Mouse (Mus musculus) brain, embryonic 18.5 days (tissue): ENCODE results near the gene Gm17662.

Experiments used
- DNase-seq: peaks from one replicate; pipeline ENCODE4 v3.0.0-alpha.2; 2012; ENCODE audit warnings: low read depth, low spot score

Gene Gm17662

DNA sequence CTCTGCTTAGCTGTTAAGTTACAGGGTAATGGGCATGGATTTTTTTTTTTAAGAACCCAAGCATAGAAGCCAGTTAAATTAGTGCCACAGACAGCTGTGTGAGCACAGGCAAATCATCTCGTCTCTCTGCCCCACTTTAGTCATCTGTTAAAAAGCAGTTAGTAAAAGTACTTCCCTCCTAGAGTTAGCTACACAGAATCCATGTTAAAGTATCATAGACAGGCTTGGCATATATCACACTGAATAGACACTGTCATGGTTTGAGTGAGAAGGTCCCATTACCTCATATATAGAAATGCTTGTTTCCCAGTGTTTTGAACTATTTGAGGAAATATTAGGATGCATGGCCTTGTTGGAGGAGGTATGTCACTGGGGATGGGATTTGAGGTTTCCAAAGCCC lies at the start of gene Gm17662:
Gene Gm17662, plus strand, starts transcription at position 301 of the 400 bp plus-strand sequence.
- DNase-seq = no peak

DNA sequence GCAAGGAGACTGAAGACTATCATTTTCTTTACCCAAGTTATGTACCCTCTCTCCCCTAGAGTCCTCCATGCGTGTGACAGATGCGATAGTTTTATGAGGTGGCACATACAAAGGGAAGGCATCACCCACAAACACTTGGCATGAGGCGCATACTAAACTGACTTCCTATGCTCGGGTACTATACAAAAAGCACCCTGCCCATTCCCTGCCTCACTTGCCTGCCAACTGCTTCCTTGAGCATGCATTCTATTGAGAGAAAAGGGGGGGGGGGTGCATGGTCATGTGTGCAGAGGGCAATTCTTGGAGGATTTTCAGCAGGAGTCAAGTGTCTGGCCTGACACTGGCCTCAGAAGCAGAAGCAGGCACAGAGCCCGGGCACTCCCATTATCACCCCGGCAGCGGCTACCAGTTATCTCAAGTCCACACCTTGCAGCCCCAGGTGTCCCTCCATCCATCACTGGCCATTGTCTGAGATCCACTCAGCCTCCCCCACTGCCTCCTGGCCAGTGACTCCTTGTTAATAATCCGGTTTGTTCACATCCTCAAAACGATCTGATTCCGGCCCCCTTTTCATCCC lies 46.3 kb upstream of the Gm17662 start:
- DNase-seq = no peak

DNA sequence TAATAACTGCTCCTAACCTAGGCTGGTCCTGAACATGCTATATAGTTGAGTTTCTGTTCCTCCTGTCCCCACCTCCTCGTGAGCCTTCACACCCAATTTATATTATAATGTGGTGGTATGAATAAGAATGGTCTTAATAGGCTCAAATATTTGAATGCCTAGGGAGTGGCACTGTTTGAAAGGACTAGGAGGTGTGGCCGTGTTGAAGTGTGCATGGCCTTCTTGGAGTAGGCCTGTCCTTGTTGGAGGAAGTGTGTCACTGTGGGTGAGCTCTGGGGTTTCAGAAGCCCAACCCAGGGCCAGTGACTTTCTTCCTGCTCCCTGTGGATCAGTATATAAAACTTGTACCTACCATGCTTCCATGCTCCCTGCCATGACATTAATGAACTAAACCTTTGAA lies 43.5 kb upstream of the Gm17662 start:
- no peak for DNase-seq

DNA sequence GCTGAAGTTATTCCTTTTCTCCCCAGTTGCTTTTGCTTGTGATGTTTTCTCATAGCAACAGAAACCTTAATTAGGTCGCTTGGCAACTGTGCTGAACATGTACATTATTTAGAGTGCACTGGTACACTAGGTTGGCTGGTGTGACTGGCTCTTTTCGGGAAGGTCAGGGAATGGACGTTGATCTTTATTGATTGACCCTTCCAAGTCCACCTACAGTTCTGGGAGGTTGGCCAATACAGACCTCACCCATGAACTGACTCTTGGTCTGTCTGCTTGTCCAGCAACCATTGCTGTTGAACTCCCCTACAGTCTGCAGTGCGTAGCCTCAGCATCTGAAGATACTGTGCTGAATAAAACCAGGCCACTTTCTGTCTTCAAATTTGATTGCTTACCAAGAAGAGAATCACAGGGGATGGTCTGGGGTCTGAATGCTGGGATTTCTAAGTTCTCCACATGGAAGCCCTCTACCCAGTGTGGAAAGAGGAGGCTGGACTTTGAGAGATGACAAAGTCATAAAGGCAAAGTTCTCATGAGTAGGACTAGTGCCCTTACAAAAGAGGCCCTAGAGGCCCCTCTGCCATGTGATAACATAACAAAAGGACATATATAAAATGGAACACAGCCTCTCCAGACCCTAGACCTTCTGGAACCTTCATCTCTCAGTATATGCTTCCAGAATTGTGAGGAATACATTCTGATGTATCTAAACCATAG lies 40.5 kb upstream of the Gm17662 start:
- DNase-seq = no peak

DNA sequence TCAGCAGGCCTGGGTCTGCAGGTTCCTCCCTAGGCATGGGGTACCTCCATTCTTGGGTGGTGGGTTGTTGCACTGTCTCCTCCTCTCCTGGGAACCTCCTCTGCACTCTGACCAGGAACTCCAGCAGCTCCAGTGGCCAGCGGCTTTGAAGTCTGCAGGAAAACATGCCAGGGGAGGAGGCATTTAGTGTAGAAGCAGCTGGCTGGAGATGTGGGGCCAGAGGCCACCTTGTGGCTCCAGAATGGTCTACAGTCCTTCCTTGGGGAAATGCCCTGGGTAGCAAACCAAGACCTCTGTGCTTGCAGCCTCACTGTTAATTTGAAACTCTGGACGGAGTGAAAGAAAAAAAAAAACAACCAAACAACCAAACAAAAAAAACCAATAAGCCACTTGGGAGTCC lies 39.6 kb upstream of the Gm17662 start:
- no peak for DNase-seq

DNA sequence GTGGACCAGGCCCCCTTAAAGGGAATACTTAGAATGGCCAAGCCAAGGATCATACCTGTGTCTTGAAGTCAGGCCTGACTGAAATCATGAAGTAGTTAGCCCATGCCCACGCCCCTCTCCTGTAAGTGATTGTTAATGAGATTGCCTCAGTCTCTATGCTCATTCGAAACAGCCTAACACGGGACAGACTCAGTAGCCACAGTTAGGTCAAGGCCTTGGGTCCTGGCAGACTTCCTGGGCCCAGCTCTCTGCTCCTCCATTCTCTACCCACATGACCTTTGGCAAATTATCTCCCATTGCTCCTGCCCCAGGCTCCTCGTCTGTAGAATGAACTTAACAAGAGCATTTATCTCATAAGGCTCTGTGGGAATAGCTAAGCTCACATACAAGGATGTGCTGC lies 38.1 kb upstream of the Gm17662 start:
- no peak for DNase-seq

DNA sequence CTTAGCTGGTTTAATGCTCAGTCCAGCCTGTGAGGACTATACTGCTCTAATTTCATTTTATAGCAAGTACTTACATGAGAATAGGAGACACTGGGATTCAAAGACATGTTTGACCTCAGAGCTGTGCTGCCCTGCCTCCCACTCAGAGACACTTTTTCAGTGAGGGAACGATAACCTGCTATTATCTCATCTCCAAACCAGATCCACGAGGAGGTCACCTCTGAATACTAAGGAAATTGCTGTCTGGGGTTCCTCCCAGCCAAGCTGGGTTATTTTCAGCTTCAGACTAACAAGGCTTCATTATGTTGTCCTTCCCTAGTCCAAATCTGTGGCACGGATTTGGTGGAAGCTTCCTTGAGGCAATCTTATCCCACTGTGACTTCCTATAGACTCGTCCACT lies 37.2 kb upstream of the Gm17662 start:
- DNase-seq = no peak

DNA sequence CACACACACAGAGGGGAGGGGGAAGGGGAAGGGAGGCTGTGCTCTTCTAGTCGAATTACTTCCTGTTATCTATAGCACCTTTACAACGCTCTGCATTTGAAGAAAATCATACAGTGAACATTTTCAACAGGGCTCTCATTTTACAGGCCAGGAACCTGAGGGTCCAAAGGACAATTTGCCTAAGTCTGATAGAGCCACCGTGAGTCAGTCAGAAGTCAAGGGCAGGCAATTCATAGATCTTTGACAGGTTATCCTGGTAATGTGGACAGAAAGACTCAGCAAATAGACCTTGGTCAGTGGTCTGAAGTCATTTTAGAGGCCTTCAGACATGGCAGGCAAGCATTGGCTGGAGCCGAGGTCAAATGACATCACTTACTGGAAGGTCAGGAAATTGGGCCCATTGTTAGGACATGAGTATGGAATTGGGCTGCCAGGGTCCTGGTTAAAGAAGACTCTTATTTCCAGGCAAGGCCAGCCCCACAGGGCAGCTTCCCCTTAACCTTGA lies 33.5 kb upstream of the Gm17662 start:
- no peak for DNase-seq

DNA sequence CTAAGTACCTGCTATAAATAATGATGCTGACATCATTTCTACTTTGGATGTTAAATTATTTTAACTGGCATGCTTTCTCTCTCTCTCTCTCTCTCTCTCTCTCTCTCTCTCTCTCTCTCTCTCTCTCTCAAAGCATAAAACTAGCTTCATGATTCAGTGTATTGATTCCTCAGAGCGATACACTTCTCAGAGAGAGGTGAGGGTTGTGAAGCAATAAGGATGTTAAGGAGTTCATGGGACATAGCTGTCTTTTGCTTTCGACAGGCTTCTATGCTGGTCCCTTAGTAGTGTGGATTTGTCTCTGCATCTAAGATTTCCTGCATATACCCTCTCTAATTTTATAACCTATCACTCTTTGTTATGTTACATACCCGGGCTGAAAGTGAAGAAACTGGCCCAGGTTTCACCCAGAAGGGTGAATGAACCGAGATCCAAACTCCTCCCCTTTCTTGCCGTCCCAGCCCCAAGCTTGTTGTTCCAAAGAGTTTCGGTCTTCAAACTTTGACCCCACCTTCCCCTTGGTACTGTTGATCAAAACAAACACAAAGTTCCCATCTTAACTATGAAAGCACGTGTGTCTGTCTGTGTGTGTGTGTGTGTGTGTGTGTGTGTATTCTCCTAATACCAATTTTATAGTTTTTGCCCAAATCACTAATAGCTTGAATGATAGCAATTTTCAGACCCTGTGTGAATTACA lies 32.6 kb upstream of the Gm17662 start:
- DNase-seq = no peak

DNA sequence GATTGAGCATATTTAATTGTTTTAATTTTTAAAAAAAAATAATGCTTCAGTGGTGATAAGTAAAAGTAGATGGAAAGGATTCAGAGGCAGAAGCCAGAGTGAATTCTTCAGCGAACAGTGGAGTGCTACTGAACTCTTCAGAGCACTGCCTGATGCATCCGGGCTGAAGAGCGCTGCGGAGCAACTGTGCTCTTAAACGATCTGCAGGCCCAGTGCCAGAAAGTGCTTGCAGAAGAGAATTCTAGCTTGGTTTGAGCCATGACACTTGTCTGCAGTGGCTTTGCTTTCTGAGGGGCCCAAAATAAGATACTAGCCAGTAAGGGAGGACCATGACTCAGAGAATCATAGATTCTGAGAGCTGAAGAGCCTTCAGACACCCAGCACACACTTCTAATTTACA lies 28.2 kb upstream of the Gm17662 start:
- DNase-seq = peak; percentile 20

DNA sequence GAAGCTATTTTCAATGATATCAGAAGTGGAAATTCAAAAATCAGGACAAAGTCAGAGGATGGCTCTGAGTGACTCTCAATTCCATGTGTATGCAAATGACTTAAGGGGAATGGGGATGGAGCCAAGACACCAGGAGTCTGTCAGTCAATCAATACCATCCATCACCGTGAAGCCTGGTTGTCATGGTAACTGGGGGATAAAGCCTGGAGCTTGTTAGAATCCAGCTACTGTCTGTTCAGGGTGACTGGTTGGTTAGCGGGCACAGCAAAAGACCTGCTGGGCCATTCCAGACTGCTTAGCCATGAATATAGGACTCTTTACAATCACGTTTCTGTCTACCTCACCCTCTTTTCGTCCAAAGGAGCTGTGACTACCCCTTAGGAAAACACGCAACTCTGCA lies 22.0 kb upstream of the Gm17662 start:
- DNase-seq = peak; percentile 50

DNA sequence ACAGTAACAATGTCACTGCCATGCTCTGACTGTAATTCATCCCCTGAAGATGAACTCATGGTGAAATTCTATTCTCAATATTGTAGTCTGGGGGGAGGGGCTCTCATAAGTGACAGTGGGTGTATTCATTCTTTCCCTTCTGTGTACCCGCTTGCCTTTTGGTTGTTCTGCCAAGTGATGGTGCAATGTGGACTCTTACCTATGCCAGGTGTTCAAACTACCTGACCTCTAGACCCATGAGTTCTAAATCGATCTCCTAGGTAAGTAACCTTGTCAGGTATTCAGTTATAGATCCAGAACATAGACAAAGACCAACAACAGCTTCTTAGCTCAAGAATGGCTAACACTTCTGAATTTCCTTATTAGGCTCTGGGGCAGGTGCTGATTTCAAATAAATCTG lies 18.8 kb upstream of the Gm17662 start:
- DNase-seq = no peak

DNA sequence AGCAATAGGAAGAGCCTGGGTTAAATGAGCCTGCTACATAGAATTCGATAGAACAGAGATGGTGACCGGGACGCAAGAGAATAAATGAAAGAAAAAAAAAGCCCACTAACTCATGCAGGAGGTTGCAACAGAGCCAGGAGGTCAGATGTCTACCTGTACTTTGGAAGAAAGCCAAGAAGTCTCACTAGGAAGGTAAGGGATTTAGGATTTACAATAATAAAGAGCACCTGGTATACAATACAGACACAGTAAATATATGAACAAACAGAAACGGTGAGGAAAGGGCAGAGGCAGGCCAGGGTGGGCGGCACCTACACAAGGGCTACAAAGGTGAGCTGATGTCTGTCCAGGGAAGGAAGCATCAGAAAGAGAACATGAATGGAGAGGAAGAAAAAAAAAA lies 14.9 kb upstream of the Gm17662 start:
- DNase-seq = no peak

DNA sequence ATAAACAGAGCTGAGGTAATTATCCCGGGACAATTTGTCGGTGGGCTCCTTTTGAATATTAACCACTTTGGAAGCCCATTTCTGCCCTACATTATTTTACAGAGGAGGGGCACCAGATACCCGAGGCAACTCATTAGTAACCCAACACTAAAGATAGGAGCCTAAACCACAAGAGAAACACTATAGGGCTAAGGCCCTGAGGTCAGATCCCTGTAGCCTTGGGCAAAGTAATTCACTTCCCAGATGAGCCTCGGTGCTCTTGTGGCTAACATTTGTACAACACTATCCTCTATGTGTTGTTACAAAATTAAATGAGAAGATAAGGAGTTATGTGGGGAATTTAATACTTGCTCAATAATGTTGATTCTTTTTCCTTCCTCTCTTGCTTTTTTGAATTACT lies 13.6 kb upstream of the Gm17662 start:
- no peak for DNase-seq

DNA sequence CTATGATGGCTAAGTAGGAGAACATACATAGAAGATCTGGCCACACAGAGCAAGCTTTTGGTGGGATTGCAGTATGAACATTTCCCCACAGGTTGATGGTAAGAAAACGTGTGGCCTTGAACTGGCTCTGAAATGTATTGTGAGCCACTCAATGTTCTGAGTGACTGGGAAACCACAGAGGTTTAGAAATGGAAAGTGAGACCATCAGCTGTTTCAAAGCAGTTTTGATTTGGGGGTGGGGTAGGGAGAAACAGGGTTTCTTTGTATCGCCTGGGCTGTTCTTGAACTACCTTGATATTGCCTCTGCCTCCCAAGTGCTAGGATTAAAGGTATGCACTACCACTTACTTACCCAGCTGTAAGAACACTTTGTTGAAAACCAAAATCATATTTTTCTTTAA lies 1.9 kb upstream of the Gm17662 start:
- DNase-seq = no peak

DNA sequence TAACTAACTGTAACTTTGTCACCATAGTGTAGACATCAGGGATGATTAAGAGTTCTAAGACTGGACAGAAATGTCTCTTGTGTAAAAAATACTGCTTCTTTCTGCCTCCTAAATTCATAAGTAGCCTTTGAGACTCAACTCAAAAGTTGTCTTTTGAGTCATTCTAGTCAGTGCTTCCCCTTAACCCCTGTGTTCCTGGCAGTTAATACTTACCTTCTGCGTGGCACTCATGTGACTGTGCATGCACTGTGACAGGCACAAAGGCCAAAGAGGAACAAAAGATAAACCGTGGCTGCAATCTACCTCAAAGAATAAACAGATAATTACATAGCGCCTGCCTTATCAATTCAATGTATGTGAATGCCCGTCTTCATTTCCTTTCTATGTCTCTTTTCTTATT lies 694 bp downstream of the Gm17662 start:
- no peak for DNase-seq

DNA sequence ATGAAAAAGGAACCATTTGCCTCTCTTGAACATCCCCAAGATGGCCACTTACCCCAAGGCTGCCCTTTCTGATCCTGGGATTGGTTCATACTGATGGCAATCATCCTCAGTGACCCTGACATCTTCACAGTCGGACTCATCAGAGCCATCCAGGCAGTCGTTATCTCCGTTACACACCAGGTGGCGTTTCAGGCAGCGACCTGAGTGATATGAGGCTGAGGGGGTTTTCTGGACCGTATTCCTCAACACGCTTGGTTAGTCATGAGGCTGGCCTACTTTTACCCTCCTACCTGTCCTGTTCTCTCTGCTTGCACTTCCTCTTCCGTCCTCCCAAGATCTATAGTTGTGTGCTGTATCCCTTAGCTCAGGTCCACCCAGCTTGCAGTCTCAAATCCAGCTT lies 4.1 kb downstream of the Gm17662 start:
- no peak for DNase-seq

DNA sequence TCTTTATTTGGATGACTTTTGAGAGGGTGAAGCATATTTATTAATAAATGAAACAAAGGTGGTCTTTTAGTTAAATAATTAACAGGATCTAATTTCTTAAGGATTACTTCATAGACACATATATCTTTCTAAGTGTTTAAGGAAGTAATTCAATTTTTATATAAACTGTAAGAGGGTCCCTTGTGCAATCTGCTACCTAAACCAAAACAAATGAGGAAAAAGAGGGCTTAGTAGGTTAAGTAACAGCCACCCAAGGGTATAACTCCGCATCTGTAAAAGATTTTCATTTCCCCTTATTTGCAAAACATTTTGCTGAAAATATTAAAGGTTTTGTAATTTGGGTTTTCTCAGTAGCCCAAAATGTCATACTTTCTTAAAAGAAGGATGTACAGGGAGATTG lies 7.3 kb downstream of the Gm17662 start:
- DNase-seq = no peak

DNA sequence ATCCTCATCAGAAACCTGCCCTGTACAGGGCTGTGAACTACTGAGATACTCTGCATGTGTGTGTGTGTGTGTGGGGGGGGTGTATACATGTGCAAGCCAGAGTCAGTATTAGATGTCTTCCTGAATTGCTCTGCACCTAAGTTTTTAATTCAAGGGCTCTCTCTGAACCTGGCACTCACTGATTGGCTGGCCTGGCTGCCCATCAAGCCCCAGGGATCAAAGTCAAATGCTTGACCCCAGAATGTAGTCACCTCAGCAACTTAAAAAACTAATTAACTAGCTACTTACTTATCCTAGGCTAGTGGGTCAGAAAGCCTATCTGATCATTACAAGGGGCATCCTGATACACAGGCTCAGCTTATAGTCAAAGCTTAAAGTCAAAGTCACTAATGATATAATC lies 12.5 kb downstream of the Gm17662 start:
- no peak for DNase-seq

DNA sequence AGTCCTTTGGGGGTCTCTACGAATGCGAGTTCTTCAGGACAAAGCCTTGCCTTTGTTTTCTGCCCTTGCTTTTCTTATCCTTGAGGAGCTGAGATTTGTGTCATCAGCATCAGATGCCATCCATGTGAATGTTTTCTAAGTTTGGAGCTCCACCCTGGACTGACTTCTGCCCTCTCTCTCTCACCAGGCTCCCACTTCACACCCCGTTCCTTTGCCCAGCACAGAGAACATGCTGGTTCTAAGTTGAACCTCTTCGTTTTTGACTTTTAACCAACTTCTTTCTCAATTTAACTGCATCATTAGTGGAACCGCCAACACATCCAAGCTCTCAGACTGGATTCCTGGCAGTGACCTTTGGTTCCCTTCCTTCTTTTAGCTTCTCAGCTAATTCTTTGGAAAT lies 13.1 kb downstream of the Gm17662 start:
- no peak for DNase-seq

DNA sequence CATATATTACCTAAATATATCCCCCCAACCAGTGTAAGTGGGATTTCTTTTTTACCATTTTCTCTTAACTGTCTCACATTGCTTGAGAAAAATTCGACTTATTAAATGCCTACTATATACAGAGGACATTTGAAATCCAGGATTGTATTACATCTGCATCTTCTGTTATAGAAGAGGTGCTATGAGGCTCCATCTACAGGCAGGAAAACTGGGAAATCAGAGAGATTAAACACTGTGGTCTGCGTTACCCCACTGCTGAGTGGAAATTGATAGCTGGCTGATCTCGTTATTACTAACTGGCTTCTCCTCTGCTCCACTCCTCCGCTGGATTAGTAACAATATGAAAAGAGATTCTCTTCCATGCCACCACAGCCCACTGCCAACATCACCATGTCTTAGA lies 18.7 kb downstream of the Gm17662 start:
- no peak for DNase-seq

DNA sequence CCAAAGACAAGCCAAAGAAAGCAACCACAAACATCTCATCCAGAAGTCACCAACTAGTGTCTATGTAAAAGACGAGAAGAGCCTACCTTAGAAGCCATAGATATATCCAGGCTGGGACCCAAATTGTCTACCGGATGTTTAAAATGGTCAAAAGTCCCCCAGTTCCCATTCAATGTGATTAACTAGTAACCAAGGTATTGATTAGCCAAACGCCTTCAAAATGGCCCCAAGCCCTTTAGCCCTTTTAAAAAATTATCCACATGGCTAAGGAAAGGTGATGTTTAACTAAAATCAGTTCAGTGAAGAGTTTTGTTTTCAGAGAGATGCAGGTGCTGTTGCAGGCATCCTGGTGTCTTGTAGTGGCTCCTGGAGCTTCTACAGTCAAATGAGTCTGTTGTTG lies 19.2 kb downstream of the Gm17662 start, which contains the start of gene C8a:
Gene C8a, minus strand, starts transcription at position 76 of the 400 bp plus-strand sequence.
- no peak for DNase-seq

DNA sequence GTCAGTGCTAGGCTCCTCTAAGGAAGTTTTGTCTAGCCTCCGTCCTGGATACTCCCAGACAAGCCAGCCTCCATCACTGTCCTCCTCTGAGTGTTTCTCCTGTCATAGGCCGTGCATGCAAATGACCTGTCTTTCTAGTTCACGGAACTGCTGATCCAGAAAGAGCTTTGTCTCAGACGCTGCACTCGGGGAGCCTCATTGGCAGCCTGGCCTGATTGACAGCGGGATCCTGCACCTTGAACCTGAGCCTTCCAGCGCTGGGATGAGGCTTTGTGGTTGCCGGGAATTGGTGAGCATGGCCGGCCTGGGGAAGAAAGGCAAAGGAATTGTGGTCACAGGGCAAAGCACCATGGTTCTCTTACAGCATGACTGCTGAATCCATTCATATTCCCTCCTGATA lies 30.4 kb downstream of the Gm17662 start:
- no peak for DNase-seq
